ENCODE assay signal across 8 mouse cellular contexts in genomic region chrX:99974803-99975202, GRCm38 (mm10). TPM values are rescaled to one million over a fixed set of nuclear protein-coding genes. Genes with fewer than 3 reads are reported as not detected.
DNase-seq lines count a peak whose midpoint lies in the region; ATAC-seq lines count a peak whose summit lies in the region.

No protein-coding gene starts in this region.

- H3K36me3 ChIP-seq in heart, embryonic 11.5 days (ENCODE audit: control insufficient read depth, insufficient read depth, low read length): no peaks in the 10 kb centered on the region
- no peaks in the 10 kb centered on the region for H3K36me3 ChIP-seq in embryonic facial prominence, embryonic 12.5 days
- no peaks in the 10 kb centered on the region for H3K36me3 ChIP-seq in hindbrain, embryonic 14.5 days (replicated peaks; ENCODE audit: control insufficient read depth, insufficient read depth)
- no peaks in the 10 kb centered on the region for H3K36me3 ChIP-seq in midbrain, embryonic 14.5 days (ENCODE audit: control insufficient read depth, insufficient read depth, low read length)

- no peak overlapping the region for H3K9ac ChIP-seq in heart, embryonic 11.5 days (ENCODE audit: low read depth, low read length)
- H3K9ac ChIP-seq in embryonic facial prominence, embryonic 12.5 days: no peak overlapping the region
- H3K9ac ChIP-seq in hindbrain, embryonic 14.5 days: no peak overlapping the region
- H3K9ac ChIP-seq in midbrain, embryonic 14.5 days (replicated peaks; ENCODE audit: low read length): no peak overlapping the region

- no peaks in the 10 kb centered on the region for H3K9me3 ChIP-seq in heart, embryonic 11.5 days (replicated peaks; ENCODE audit: control insufficient read depth, low read length)
- no peaks in the 10 kb centered on the region for H3K9me3 ChIP-seq in embryonic facial prominence, embryonic 12.5 days
- no peaks in the 10 kb centered on the region for H3K9me3 ChIP-seq in hindbrain, embryonic 14.5 days (ENCODE audit: control insufficient read depth, low read length)
- H3K9me3 ChIP-seq in midbrain, embryonic 14.5 days (ENCODE audit: control insufficient read depth, low read length): no peaks in the 10 kb centered on the region

- WGBS in heart, embryonic 11.5 days (ENCODE audit: insufficient replicate concordance): 34% methylated on average over 5 of the region's 5 CpGs
- 26% methylated on average over 5 of the region's 5 CpGs for WGBS in embryonic facial prominence, embryonic 12.5 days
- WGBS in hindbrain, embryonic 14.5 days: 25% methylated on average over 5 of the region's 5 CpGs
- 22% methylated on average over 5 of the region's 5 CpGs for WGBS in midbrain, embryonic 14.5 days

- no peak overlapping the region for H3K27ac ChIP-seq in heart, embryonic 11.5 days (ENCODE audit: low read depth, low read length)
- no peak overlapping the region for H3K27ac ChIP-seq in embryonic facial prominence, embryonic 12.5 days
- no peak overlapping the region for H3K27ac ChIP-seq in hindbrain, embryonic 14.5 days
- H3K27ac ChIP-seq in midbrain, embryonic 14.5 days (replicated peaks; ENCODE audit: low read depth, low read length): no peak overlapping the region

- H3K4me1 ChIP-seq in heart, embryonic 11.5 days (ENCODE audit: control insufficient read depth, insufficient read depth, low read length): no peaks in the 10 kb centered on the region
- no peaks in the 10 kb centered on the region for H3K4me1 ChIP-seq in embryonic facial prominence, embryonic 12.5 days
- H3K4me1 ChIP-seq in hindbrain, embryonic 14.5 days (replicated peaks; ENCODE audit: control insufficient read depth, insufficient read depth, low read length): no peaks in the 10 kb centered on the region
- H3K4me1 ChIP-seq in midbrain, embryonic 14.5 days (ENCODE audit: control insufficient read depth, insufficient read depth, low read length): no peaks in the 10 kb centered on the region

- peak overlapping the region; percentile 5; the same call in 1 of the 2 replicates for H3K4me3 ChIP-seq in heart, embryonic 11.5 days (ENCODE audit: low read depth, low read length)
- H3K4me3 ChIP-seq in embryonic facial prominence, embryonic 12.5 days: peak overlapping the region; percentile 50; the same call in 1 of the 2 replicates
- H3K4me3 ChIP-seq in hindbrain, embryonic 14.5 days (replicated peaks; ENCODE audit: low read length): peak overlapping the region; percentile 53
- H3K4me3 ChIP-seq in midbrain, embryonic 14.5 days (replicated peaks; ENCODE audit: low read depth, low read length): peak overlapping the region; percentile 50

- DNase-seq in heart, adult 8-10 months (ENCODE audit: low spot score): no peak
- no peak for DNase-seq in hindbrain, embryonic 14.5 days (ENCODE audit: low spot score)
- no peak for DNase-seq in midbrain, embryonic 14.5 days
- DNase-seq in testis, postnatal 10 days (ENCODE audit: low spot score): no peak
- no peak for DNase-seq in right cerebral cortex, adult 18-20 months
- no peak for DNase-seq in left cerebral cortex, adult 9 months (ENCODE audit: low spot score in 2 of 2)

- no peaks in the 10 kb centered on the region; the same call in 1 of the 2 replicates for H3K27me3 ChIP-seq in heart, embryonic 11.5 days (ENCODE audit: control insufficient read depth, insufficient read depth, low read length)
- H3K27me3 ChIP-seq in embryonic facial prominence, embryonic 12.5 days: peaks cover 9% of the 10 kb centered on the region; the same call in 1 of the 2 replicates
- H3K27me3 ChIP-seq in hindbrain, embryonic 14.5 days (ENCODE audit: control insufficient read depth, insufficient read depth, low read length): peaks cover 32% of the 10 kb centered on the region; the same call in 1 of the 2 replicates
- H3K27me3 ChIP-seq in midbrain, embryonic 14.5 days (ENCODE audit: control insufficient read depth, insufficient read depth, low read length): peaks cover 12% of the 10 kb centered on the region; the same call in 1 of the 2 replicates

- ATAC-seq in heart, embryonic 11.5 days (replicated peaks; ENCODE audit: insufficient number of reproducible peaks, low FRiP score, low TSS enrichment): no peak
- no peak for ATAC-seq in embryonic facial prominence, embryonic 12.5 days (ENCODE audit: insufficient number of reproducible peaks, insufficient read depth, low FRiP score, low TSS enrichment)
- 0 out of 2 replicates have a peak, but pooled peaks have one; percentile 7 for ATAC-seq in hindbrain, embryonic 14.5 days (ENCODE audit: low FRiP score)
- ATAC-seq in midbrain, embryonic 14.5 days (ENCODE audit: low FRiP score, low TSS enrichment): no peak

- H3K4me2 ChIP-seq in heart, embryonic 11.5 days: peak overlapping the region; percentile 82
- H3K4me2 ChIP-seq in embryonic facial prominence, embryonic 12.5 days (replicated peaks): peak overlapping the region; percentile 80
- peak overlapping the region; percentile 85 for H3K4me2 ChIP-seq in hindbrain, embryonic 14.5 days (replicated peaks)
- H3K4me2 ChIP-seq in midbrain, embryonic 14.5 days (ENCODE audit: low read length): peak overlapping the region; percentile 78

RNA-seq across cellular contexts. Expression of gene Eda, which starts 0.6 kb away (rescaled TPM):
- polyA plus RNA-seq in heart, embryonic 11.5 days (2014; fragmentation: Nextera tagmentation; extraction: Ambion mirVana): 1.4 and 1.9 TPM in 2 replicates
- 1 to 10 TPM in 3 of 4 experiments, under 1 TPM in 1; 0.94 to 2.1 (median 1.5) TPM for total RNA-seq in heart, adult 8-10 months (2022)
- polyA plus RNA-seq in embryonic facial prominence, embryonic 12.5 days (2016; fragmentation: Nextera tagmentation; extraction: Ambion mirVana): 3.1 and 3.4 TPM in 2 replicates
- 2.9 and 3.0 TPM in 2 replicates for polyA plus RNA-seq in hindbrain, embryonic 14.5 days (2014; fragmentation: Nextera tagmentation; extraction: Ambion mirVana)
- polyA plus RNA-seq in midbrain, embryonic 14.5 days (2014; fragmentation: Nextera tagmentation; extraction: Ambion mirVana): 1.4 and 2.1 TPM in 2 replicates
